Mouse (Mus musculus): ENCODE measurements around the gene Arhgap1.
A peak's percentile ranks its signal among the peaks of the same experiment; 100 is the strongest.

Arhgap1 gene

DNA sequence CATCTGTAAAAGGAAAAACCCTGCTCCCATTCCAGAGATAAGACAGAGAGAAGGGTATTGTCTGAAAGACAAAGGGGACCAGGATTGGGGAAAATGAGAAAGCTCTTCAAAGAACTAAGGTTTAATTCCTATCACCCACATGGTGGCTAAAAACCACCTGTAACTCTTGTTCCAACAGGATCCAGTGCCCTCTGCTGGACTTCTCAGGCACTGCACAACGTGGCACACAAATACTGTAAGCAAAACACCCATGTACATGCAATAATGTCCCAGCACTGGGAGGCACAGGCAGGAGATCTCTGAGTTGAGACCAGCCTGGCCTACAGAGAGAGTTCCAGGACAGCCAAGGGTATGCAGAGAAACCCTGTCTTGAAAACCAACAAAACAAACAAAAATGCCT, 2.9 kb upstream of the Arhgap1 start:
- peak in 1 of 2 experiments; percentile 37 for DNase-seq (ENCODE audit: low spot score in 2 of 2)

DNA sequence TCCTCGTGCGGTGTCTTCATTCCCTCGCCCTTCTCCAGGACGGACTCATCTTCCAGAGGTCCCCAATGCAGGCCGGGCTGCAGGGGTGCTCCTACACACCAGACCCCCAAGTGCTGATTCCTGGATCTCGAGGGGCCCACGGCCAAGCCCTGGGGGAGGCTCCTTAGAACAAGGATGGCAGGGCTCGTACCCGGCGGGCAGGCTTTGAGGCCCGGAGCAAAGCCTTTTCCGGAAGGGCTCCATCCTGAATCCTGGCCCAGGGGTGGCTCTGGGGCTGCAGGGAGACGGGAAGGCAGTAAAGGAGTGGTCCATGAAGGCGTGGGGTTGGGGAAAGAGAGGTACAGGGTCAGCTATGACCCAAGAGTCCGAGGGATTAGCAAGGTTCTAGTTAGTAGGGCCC, 508 bp upstream of the Arhgap1 start:
- DNase-seq (ENCODE audit: low spot score in 2 of 2) = no peak

DNA sequence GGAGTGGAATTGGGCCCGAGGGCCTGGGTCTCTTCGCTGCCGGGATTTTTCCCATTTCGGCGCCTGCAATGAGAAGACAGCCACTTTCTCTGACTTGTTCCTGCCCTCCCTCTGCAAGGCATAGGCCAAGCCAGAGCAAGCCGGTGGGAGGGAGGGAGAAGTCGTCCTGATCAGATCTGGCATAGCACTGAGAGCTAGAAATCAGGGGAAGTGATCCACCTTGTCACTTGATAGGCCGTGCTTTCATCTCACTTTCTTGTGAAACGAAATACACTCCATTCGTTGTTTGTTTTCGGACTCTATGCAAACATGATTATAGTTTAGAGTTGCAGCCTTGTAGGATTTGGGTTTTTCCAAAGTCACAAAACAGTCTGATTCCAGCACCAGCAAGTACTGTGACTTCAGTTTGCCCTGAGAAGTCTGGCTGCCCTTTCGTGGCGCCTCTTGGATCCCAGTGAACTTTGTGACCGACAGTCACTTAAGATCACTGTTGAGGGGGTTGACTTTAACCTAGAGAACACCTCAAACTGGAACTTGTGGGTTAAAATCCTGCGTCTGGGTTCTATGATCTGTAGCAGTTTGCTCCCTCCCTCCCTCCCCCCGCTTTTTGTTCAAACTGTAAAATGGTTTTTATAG, 818 bp downstream of the Arhgap1 start:
- no peak for DNase-seq (ENCODE audit: low spot score in 2 of 2)

DNA sequence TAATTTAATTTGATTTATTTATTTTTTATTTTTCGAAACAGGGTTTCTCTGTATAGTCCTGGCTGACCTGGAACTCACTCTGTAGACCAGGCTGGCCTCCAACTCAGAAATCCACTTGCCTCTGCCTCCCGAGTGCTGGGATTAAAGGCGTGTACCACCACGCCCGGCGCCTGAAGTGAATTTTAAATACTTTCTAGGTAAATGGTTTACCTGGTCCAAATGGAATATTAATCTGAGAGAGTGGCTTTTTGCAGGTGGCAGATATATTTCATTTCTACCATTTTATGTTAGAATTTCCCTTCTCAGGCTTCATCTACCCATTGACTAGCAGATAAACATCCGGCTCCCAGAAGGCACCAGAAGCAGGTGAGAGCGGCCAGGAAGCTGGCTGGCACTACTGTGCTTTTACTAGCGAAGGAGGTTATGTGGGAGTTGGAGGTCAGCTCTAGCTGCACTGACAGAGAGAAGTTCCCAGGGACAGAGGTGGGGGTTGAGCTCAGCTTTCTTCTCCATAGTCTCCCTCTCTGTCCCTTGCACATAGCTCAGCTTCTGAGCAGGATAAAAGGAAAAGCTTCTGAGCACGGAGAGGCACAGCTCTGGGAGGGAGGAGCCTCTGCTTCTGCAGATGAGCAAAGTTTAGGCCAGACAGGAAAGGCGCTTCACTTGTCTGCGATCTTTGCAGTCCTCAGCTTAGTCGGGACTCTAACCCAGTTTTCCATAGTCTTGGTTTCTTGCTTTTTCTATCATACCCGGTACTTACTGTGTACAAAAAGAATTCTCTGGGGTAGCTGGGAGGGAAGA, 2.0 kb downstream of the Arhgap1 start:
- DNase-seq (ENCODE audit: low spot score in 2 of 2) = no peak

DNA sequence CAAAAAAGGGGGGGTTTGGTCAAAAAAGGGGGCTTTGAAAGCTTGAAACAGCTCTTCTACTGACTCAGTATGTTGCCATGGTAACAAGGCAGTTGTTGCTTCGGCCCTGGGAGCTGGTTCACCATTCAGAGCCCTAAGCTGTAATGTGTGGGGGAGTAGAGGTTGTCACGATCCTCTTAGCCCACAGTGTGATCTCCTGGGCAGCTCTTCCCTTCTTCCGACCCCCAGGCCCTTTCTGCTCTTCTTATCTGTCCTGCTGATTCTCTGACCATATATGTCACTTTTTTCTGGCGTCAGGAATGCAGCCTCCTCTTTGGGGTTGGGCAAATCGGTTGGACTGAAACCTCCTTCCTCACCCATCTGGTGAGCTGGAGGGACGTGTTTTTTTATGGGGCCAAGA, 3.2 kb downstream of the Arhgap1 start:
- DNase-seq (ENCODE audit: low spot score in 2 of 2) = no peak

DNA sequence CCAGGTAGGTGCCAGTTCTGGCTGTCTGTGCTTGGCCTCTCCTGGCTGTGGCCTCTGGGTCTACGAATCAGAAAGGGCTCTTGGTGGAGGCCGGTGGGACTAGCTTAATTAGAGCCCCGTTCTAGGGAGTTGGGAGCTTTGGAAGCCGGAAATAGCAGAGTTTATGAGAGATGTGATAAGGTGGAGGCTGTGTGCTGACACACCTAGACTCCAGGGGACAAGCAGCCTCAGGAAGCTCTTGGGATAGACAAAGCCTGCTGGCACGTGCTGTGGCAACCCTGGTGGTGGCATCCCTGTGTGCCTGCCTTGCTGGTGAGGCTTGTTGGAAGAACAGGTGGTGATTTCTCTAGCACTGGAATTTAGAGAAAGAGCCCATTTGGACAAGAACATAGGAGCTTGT, 5.7 kb downstream of the Arhgap1 start:
- no peak for DNase-seq (ENCODE audit: low spot score in 2 of 2)

DNA sequence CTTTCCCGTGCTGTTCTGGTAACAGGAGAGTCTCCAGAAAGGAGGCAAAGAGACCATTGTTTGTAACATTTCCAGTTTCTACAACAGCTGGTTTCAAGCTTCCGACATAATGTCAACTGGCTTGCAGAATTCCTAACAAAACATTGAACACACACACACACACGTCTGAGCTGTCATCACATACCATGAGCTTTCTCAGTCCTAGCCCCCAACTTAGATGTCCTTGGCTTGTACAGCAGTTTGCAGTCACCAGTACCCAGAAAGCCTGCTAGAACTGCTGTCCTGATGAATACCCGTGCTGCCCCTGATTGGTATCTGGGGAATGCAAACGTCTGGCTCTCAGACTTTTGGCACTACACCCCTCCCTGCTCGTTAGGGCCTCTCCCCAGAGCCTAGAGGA, 6.2 kb downstream of the Arhgap1 start:
- no peak for DNase-seq (ENCODE audit: low spot score in 2 of 2)

DNA sequence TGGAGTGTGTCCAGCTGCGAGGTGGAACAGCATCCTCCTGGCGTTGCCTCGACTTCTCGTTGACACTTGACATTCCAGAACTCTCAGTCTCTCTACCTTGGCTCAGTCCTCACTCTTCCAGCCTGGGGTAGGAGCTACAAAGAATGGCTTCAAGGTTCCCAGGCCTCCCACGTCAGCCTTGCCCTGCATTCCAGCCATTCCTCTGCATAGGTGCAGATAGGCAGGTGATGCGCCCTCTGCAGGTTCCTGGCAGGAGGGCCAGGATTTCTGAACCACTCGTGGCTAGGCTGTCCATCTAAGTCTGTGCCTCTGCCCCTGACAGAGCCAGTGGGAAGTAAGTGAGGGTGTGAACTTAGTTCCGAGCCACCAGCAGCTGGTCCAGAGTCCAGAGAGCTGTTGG, 7.1 kb downstream of the Arhgap1 start:
- DNase-seq (ENCODE audit: low spot score in 2 of 2) = no peak

DNA sequence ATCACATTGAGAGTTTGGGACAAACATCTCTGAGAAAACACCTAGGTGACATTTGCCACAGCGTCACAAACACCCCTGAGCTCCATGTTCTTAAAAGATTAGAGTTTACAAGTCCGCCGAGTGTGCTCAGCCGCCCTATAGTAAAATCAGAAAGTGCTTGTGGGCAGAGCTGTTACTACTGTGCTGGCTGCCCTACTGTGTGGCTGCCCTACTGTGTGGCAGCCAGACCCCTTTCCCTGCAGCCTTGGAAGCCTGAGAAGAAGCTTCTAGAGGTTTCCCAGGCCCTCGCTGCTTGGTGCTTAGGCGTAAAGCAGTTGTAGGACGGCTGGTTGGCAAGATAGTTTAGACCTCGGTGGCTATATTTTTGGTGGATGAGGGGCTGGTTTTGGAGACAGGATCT, 10.0 kb downstream of the Arhgap1 start:
- no peak for DNase-seq (ENCODE audit: low spot score in 2 of 2)

DNA sequence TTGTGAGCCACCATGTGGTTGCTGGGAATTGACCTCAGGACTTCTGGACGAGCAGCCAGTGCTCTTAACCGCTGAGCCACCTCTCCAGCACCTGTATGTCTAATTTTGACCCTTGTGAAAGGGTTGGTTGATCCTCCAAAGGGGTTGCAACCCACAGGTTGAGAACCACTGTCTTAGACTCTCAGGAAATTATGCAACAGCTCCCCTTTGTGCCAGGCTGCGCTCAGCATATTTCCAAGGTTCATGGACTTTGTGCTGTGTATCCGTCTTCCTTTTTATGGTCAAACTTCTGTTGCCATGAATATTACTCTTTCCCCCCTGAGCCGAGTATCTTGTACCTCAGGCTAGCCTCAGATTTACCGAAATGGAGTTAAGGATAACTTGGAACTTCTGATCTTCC, 11.3 kb downstream of the Arhgap1 start:
- no peak for DNase-seq (ENCODE audit: low spot score in 2 of 2)

DNA sequence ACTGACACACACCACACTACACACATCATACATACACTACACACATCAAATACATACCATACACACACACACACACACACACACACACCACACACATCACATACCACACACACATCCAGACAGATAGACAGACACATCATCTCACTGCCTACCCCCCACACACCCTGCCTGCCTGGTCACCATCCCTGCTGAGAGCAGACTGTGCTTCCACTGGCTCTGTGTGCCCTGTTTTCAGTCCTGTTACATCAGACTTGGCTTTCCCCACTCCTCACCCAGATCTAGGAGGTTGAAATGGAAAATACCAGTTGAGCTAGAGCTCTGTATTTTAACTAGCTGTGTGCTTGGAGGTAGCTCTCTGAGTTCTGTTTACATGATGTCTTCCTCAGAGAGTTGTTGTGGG, 15.1 kb downstream of the Arhgap1 start:
- DNase-seq (ENCODE audit: low spot score in 2 of 2) = no peak

DNA sequence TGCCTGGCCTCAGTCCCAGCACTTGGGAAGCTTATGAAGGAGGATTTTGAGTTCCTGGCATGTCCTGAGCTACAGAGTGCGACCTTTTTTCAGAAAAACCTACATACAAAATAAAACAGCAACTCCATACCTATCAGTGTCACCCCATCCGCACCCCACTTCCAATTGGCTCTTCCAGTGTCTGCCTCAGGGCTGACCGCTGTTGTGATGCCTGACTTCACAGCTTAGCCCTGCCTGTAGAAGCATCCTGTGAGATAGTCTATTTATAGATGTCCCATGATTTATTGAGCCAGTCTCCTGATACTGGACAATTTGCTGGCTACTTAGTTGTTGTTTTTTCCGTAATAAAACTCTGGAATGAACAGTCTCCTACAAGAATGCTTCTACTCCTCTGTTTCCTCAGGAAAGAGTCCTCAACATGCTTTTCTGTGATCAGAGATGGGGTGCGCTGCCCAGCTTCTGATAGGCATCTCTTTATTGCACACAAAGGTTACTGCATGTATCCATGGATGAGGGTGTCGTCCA, 16.8 kb downstream of the Arhgap1 start:
- DNase-seq (ENCODE audit: low spot score in 2 of 2) = no peak

DNA sequence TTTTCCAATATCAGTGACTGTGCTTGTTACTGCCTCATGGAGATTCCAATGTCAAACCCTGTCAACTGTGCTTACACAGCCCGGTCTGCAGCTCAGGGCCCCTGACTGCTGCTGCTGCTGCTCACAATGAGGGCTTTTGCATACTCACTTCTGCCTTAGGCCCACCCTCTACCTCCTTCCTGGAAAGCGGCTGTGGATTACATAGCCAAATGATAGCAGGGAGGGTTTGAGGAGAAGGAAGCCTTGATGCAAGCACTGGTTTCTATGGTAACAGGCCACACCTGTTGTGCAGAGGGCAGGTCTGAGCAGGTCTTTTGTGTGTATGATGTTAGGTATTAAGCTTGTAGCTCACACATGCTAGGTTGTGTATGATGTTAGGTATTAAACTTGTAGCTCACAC, 18.1 kb downstream of the Arhgap1 start:
- DNase-seq (ENCODE audit: low spot score in 2 of 2) = no peak

DNA sequence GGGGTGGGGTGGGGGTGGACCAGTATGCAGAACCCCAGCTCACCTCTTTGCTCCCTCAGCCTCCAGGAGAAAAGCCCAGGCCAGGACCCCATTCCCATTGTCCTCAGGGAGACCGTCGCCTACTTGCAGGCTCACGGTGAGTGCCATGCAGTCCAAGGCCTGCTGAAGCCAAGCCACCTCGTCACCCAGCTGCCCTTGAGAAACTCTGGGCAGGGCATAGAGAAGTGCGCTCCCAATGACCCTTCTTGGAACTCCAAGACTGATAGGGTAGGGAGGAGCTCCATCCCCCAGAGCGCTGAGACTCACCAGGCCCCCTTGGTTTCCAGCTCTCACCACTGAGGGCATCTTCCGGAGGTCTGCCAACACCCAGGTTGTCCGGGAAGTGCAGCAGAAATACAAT, 19.7 kb downstream of the Arhgap1 start:
- no peak for DNase-seq (ENCODE audit: low spot score in 2 of 2)

DNA sequence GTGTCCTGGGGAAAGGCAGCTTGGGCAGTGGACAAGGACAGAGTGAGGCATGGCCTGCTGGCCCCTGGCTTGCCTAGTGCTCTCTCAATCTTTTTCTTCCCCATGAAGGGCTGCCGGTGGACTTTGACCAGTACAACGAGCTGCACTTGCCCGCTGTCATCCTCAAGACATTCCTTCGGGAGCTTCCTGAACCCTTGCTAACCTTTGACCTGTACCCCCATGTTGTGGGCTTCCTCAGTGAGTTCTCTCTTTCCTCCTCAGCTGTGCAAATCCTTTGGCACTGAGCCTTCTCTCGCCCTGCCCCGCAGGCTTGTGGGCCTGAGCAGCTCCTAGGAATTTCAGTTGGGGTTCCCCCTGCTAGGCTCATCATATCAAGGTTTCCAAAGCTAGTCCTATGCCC, 20.4 kb downstream of the Arhgap1 start:
- DNase-seq (ENCODE audit: low spot score in 2 of 2) = no peak

DNA sequence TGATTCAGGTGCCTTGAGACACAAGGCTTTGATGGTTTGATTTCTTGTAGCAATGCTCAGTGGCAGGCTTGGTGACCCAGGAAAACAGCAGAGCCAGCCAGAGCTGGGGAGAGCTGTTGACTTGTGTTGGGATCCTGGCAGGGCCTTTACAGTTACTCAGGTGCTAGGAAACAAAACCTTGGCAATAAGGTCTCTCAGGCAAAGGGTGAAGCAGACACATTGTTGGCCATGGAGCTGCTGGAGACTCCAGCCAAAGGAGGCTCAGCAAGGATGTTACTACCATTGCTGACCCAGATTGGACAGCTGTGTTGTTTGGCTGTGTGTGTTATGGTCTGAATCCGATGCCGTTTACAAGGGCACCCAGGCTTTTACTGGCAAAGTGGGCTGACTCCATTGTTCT, 23.9 kb downstream of the Arhgap1 start:
- DNase-seq (ENCODE audit: low spot score in 2 of 2) = no peak

DNA sequence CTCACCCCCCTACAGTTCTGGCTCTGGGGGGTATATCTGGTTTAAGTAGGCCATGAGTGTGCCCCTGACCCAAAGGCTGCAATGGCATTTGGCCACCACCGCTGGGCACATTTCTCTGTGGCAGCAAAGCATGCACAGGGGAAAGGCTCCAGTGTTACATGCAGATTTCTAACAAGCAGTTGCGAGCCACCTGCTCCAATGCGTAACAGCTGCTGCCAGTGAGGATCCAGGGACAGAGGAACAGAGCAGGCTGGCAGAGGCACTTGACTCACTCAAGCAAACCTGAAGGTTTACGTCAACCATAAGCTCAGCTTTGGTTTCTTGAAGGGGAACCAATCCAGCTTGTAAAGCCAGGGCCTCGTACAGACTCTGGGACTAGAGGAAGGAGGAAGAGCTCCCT, 25.2 kb downstream of the Arhgap1 start:
- no peak for DNase-seq (ENCODE audit: low spot score in 2 of 2)

DNA sequence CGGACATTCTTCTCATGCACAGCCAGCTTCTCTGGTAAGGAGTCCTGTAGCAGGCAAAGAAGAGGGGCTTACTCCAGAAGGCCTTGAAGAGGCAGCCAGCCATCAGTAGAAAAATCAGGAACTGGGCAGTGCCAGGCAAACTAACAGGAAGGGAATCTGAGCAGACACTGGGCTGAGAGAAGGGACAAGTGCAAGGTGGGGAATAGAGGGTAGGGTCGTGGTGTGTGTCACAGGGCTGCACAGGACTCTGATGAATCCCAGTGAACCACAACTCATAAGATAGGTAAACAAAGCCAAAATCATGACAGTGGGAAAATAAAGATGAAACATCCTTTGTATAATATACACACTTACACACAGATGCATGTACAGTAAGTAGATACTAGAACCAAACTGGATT, 26.8 kb downstream of the Arhgap1 start:
- DNase-seq (ENCODE audit: low spot score in 2 of 2) = no peak

DNA sequence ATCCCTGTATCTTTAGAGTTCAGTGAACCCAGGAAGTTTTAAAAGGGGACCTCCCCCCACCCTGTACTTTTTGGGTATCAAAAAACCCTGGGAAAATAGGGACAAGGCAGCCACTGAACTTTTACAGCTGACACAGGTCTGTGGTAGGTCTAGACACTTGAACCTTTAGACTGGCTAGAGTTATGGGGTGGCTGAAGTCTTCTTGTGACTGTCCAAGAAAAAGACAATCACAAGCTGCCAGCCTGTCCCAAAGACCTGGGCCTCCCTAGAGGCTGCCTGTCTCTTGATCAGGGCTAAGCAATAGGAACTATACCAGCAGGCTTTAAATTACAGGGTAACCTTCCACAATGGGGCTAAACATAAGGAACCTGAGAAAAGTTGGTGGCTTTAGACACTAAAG, 27.3 kb downstream of the Arhgap1 start:
- DNase-seq (ENCODE audit: low spot score in 2 of 2) = no peak

DNA sequence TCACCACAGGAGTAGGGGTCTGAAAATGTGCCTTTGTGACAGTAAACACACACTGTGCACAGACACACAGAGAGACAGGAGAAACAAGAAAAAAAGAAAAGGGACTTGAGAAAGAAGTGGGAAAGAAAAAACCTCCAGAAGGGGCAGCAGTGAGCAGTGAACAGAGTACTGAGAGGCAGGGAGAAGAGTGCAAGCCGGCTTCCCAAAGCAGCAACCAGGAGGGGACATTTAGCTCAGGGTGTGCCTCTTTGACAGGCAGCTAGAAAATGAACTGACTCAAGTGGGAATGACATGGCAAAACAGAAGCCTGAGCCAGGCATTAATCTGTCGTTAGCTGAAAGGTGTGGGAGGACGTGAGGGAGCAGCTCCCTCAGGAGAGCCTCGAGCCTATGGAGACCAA, 33.2 kb downstream of the Arhgap1 start:
- DNase-seq (ENCODE audit: low spot score in 2 of 2) = peak in 1 of 2 experiments; percentile 55

DNA sequence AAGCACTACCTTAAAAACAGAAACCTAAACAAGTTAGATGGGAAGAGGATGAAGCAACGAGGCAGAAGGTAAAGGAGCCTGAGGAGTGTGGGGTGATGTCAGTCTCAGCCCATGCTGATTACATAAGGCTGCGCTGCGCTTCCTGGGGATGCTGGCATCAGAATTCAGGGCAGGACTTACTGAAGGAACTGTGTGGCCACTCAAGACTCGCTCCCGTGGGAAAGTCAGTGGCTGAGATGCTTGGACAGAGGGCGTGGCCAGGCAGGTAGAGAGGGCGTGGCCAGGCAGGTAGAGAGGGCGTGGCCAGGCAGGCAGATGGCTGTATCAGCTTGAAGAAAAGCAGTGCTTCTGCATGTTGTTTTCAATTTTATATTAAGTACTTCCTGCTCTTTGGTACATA, 34.3 kb downstream of the Arhgap1 start:
- no peak for DNase-seq (ENCODE audit: low spot score in 2 of 2)

DNA sequence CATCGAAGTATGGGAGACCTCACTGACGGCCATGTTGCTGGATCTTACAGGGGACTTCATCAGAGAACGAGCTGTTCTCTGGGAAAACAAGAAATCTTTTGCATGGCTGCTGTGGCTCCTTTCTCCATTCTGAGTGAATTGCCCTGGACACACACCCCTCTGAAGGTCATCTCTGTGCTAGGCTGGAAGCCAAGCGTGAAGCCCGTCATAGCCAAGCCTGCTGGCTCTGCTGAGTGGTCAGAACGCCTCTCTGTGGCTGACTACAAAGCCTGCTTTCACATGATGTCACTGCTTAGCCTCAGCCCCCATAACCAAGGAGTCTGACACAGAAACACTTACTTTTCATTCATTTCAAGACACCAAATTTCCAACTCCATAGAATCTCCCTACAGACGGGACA, 39.8 kb downstream of the Arhgap1 start:
- no peak for DNase-seq (ENCODE audit: low spot score in 2 of 2)

DNA sequence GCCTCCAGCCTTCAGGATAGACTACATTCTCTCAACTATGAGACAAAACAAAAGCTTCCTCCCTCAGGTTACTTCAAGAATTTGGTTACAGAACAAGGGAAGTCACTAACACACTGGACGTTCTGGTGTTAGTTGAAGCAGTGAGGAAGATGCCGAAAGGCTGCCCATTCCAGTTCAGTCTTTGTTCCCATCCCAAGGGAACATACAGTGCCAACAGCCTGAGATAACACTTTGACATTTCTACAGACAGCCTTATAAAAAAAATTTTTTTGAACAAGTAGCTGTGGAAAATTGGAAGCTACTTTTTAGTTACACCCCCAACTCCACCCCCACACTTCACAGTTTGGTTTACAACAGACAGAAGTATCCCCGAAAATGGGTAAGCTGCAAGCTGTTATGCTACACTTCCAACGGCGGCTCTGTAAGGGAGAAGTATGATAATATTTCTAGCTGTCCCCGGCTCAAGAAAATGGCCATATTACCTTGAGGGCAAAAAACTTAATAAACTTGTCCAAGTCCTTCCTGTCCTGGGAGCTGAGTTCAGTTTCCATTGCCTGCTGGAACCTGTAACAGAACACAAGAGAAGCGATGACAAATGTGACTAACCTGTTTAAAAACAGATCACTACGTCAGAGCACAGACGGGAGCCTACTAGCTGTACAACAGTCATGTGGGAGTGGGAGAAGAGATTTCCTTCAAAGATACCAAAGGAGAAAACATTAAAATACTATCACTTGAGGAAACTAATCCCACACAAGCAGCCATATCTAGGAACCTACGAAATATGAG, 46.0 kb downstream of the Arhgap1 start:
- no peak for DNase-seq (ENCODE audit: low spot score in 2 of 2)
